Mouse (Mus musculus) liver, embryonic 14.5 days (tissue): ENCODE data around the gene Mrpl35. TPM values are rescaled to one million over a fixed set of nuclear protein-coding genes. Genes with fewer than 3 reads are reported as not detected.

Source experiments
- ATAC-seq: fragments of 200-750 bp; cut with Nextera tagmentation; 2 replicates; pipeline ENCODE4 v1.8.0; 2017; ENCODE audit warnings: moderate number of reproducible peaks, mild to moderate bottlenecking, moderate library complexity; ENCODE audit not compliant: insufficient read depth
- DNase-seq, 3 experiments: peaks; one replicate each; pipeline ENCODE4 v3.0.0-alpha.2; 2012 to 2013; ENCODE audit warnings: low read depth in 3 of 3, low spot score in 3 of 3
- H3K27ac ChIP-seq: fragments of 300-500 bp; sonication (generic); 2 replicates; pipeline ENCODE4 v1.5.1; 2014; ENCODE audit warnings: moderate library complexity, mild to moderate bottlenecking, control low read depth, inconsistent platforms
- H3K27me3 ChIP-seq: fragments of 300-500 bp; sonication (generic); 2 replicates; pipeline ENCODE4 v1.6.1; 2014; ENCODE audit warnings: mild to moderate bottlenecking, low read length, moderate library complexity; ENCODE audit not compliant: control insufficient read depth, insufficient read depth
- H3K36me3 ChIP-seq: fragments of 300-500 bp; sonication (generic); replicated peaks from 2 replicates; pipeline ENCODE4 v1.6.1; 2014; ENCODE audit warnings: low read depth; ENCODE audit not compliant: control insufficient read depth, insufficient read depth
- H3K4me1 ChIP-seq, 2 experiments: fragments of 200-500 bp in 1 of 2; fragments of 300-500 bp in 1 of 2; sonication (generic) in 1 of 2; replicated peaks; 2 replicates each; pipeline ENCODE4 v1.6.1; 2012 to 2014; ENCODE audit warnings: antibody characterized with exemption in 1 of 2, inconsistent platforms in 1 of 2, low read length in 1 of 2; ENCODE audit not compliant: control insufficient read depth in 2 of 2, insufficient read depth in 2 of 2
- H3K4me2 ChIP-seq: fragments of 300-500 bp; sonication (generic); 2 replicates; pipeline ENCODE4 v1.6.1; 2014; ENCODE audit warnings: low read depth, mild to moderate bottlenecking, control low read depth, moderate library complexity
- H3K4me3 ChIP-seq, 2 experiments: fragments of 200-500 bp in 1 of 2; fragments of 300-500 bp in 1 of 2; sonication (generic) in 1 of 2; 2 replicates each; pipeline ENCODE4 v1.5.1; 2012 to 2014; ENCODE audit warnings: low read depth in 2 of 2, low read length in 2 of 2, mild to moderate bottlenecking in 2 of 2, control low read depth in 1 of 2, inconsistent platforms in 1 of 2, moderate library complexity in 1 of 2; ENCODE audit not compliant: insufficient read depth in 1 of 2
- H3K9ac ChIP-seq: fragments of 300-500 bp; sonication (generic); replicated peaks from 2 replicates; pipeline ENCODE4 v1.6.1; 2014; ENCODE audit warnings: mild to moderate bottlenecking, control low read depth, moderate library complexity
- H3K9me3 ChIP-seq: fragments of 300-500 bp; sonication (generic); 2 replicates; pipeline ENCODE4 v1.6.1; 2016; ENCODE audit warnings: low read length, mixed read lengths; ENCODE audit not compliant: control insufficient read depth
- CTCF ChIP-seq: IDR thresholded peaks from 2 replicates; pipeline ENCODE4 v1.5.1; 2016; ENCODE audit warnings: antibody characterized with exemption, low read depth, control low read depth
- EP300 ChIP-seq: IDR thresholded peaks from 2 replicates; pipeline ENCODE4 v1.6.1; 2016; ENCODE audit warnings: antibody characterized with exemption, low read depth
- WGBS: fragments of 180-500 bp; shearing (Covaris S2); extraction: QIAGEN DNeasy Blood & Tissue Kit; methylation state at CpG from one replicate; pipeline ENCODE4 v1.1.7; 2014; ENCODE audit not compliant: insufficient replicate concordance; 5-methylcytosine and 5-hydroxymethylcytosine counted together
- polyA plus RNA-seq, 2 experiments: library from polyadenylated mRNA; depleted of rRNA in 1 of 2; stranded (reverse) in 1 of 2; unstranded in 1 of 2; fragments of >200 nt; fragmentation: Nextera tagmentation in 1 of 2; extraction: Ambion mirVana in 1 of 2; gene quantifications; 2 replicates each; pipeline versions ENCODE4 v1.2.1 to v1.2.3; 2012 to 2014

Mrpl35 gene
- polyA plus RNA-seq, 2 experiments = 11.6 to 71.5 TPM

DNA sequence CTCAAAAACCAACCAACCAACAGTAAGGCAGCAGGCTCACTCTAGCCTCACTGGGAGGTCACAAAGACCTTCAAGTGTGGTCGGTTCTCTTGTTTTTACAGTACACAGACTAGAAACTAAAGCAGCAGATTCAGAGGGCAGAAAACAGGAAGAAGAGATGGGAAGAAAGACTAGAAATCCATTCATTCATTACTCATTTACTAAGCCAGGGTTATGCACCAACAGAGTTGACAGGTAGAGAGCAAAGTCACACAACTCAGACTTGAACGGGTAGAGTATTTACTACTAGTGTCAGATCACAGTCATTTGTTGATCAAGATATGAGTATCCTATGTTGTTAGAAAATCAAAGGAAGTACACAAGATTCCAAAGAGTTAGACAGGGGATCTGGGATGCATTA, 13.9 kb downstream of the Mrpl35 start:
- no peak; the same call in 1 of the 2 replicates for ATAC-seq
- H3K36me3 ChIP-seq = peaks cover 22% of the 10 kb centered on the region
- H3K9ac ChIP-seq = no peak overlapping the region
- no peaks in the 10 kb centered on the region for H3K9me3 ChIP-seq
- TF ChIP-seq CTCF (no peak), EP300 (no peak)
- no peaks in the 10 kb centered on the region for H3K27me3 ChIP-seq
- no peak for DNase-seq
- no peak overlapping the region for H3K4me2 ChIP-seq
- 67% methylated on average over 2 of the region's 2 CpGs for WGBS
- no peak overlapping the region for H3K27ac ChIP-seq
- H3K4me1 ChIP-seq = peaks cover 5 to 7% of the 10 kb centered on the region in 2 experiments
- no peak overlapping the region for H3K4me3 ChIP-seq

DNA sequence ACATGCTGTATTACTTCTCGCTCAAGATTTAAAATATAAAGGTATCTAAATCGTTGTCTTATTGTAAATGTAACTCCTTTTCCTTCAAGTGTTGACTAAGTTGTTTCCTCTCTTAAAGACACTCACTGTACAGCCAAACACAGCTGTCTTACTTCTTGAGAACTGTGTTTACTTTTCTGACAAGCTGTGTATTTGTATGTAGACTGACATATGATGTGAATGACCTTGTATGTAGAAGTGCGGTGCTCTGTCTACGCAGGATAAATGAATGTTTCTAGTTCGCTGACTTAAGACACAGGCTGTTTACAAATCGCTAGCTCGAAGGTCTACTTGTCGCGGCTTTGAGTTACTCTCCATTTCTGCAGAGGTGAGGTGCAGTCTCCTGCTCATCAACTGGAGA, 16.9 kb downstream of the Mrpl35 start:
- H3K27ac ChIP-seq = no peak overlapping the region
- no peak overlapping the region for H3K9ac ChIP-seq
- H3K4me3 ChIP-seq = no peak overlapping the region
- DNase-seq (no peak), ATAC-seq (no peak)
- H3K4me2 ChIP-seq = no peak overlapping the region
- no peaks in the 10 kb centered on the region; the same call in none of the 2 replicates for H3K36me3 ChIP-seq
- TF ChIP-seq EP300 (no peak), CTCF (no peak)
- H3K4me1 ChIP-seq = peaks cover 0 to 2% of the 10 kb centered on the region in 2 experiments; a peak in 1 of 4 replicates
- 85% methylated on average over 9 of the region's 9 CpGs for WGBS
- no peaks in the 10 kb centered on the region for H3K9me3 ChIP-seq
- no peaks in the 10 kb centered on the region for H3K27me3 ChIP-seq

DNA sequence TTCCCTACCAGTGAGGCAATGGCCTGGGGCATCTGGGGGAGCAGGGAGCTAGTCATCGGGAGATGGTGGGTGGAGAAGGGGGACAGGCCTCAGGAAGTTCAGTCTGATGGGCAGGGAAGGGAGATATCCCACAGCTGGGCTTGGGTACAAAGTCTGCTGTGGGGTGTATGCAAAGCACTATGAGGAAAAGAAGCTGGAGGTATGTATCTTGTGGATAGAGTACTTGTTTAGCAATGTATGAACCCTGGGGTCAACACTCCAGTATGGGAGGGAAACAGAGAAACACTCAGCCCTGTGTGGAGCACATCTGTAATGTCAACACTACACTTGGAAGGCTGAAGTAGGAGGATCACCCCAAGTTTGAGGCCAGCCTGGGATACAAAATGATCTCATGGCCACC, 20.1 kb downstream of the Mrpl35 start:
- no peak overlapping the region for H3K4me2 ChIP-seq
- ATAC-seq (no peak), DNase-seq (no peak)
- no peaks in the 10 kb centered on the region; the same call in 1 of the 2 replicates for H3K36me3 ChIP-seq
- H3K27me3 ChIP-seq = no peaks in the 10 kb centered on the region
- H3K9me3 ChIP-seq = no peaks in the 10 kb centered on the region
- 40% methylated on average over 1 of the region's 1 CpGs for WGBS
- TF ChIP-seq CTCF (no peak), EP300 (no peak)
- no peak overlapping the region for H3K9ac ChIP-seq
- no peak overlapping the region for H3K27ac ChIP-seq
- peaks cover 10 to 17% of the 10 kb centered on the region in 2 experiments for H3K4me1 ChIP-seq
- H3K4me3 ChIP-seq = no peak overlapping the region

DNA sequence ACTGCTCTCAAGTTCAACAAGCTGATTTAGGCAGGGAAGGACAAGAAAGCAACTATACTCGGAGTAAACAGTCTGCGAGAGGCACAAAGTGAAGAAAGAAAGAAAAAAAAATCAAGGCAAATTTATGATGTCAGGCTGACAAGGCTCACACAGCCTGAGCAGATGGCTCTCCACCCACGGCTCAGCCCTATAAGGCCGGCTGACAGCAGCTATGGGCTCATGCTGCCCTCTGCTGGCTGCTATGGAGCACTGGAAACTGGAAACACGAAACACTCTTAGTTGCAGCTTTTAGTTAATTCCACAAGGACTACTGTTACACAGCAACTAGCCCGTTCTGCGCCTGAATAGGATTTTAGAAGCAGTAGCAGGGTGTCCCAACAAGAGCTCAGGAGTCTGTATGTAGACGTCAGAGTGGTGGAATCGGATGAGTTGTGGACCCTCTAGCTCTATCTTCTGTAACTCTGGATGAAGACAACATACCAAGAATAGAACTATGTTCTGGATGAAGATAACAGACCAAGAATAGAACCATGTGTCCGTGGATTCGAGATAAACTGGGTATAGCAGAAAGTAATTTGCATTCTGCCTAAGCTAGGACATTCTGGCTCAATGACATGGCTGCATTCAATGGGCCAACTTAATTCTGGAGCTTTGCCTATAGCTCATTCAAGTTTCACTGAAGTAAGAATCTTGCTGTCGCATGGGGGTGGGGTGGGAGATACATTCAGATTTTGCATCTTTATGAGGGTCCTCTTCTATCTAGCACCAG, 22.5 kb downstream of the Mrpl35 start:
- Histone ChIP-seq H3K27ac (no peak overlapping the region), H3K9me3 (no peaks in the 10 kb centered on the region), H3K27me3 (no peaks in the 10 kb centered on the region), H3K9ac (no peak overlapping the region), H3K36me3 (no peaks in the 10 kb centered on the region), H3K4me3 (no peak overlapping the region), H3K4me2 (no peak overlapping the region), H3K4me1 (peaks cover 22 to 31% of the 10 kb centered on the region in 2 experiments)
- ATAC-seq (peak; percentile 49), DNase-seq (peak; percentile 55 to 65 (median 59))
- WGBS = 10% methylated on average over 12 of the region's 12 CpGs
- peak; percentile 99 for TF ChIP-seq CTCF
- no peak for TF ChIP-seq EP300

DNA sequence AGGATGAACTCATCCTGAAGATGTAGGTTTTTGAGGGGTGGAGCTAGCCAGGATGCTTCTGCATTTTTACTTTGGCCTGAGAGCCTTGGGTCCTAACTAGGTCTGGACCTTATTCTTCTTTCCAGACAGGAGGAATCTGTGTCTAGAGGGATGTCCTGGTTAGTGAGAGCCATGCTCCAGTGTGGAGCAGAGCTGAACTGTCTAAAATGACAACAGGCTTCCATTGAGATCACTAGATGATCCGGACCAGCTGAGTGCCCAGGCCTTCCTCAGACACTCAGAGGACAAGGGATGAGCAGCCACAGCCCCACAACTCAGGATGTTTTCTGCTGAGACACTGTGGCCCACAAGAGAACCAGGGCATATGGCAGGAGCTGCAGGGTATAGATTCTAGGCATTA, 23.2 kb downstream of the Mrpl35 start:
- H3K27me3 ChIP-seq = no peaks in the 10 kb centered on the region
- H3K9me3 ChIP-seq = no peaks in the 10 kb centered on the region
- H3K9ac ChIP-seq = no peak overlapping the region; the same call in 1 of the 2 replicates
- WGBS = 86% methylated on average over 1 of the region's 1 CpGs
- H3K4me3 ChIP-seq = no peak overlapping the region
- TF ChIP-seq CTCF (no peak), EP300 (no peak)
- no peak for DNase-seq
- H3K27ac ChIP-seq = no peak overlapping the region
- no peaks in the 10 kb centered on the region for H3K36me3 ChIP-seq
- H3K4me1 ChIP-seq = peaks cover 22 to 31% of the 10 kb centered on the region in 2 experiments
- H3K4me2 ChIP-seq = no peak overlapping the region
- no peak for ATAC-seq
